Mouse (Mus musculus) thymus, postnatal 4 days (tissue): ENCODE data around the gene Hus1b.

Experiments used
- DNase-seq: peaks from one replicate; pipeline ENCODE4 v3.0.0; 2021

Gene Hus1b

DNA sequence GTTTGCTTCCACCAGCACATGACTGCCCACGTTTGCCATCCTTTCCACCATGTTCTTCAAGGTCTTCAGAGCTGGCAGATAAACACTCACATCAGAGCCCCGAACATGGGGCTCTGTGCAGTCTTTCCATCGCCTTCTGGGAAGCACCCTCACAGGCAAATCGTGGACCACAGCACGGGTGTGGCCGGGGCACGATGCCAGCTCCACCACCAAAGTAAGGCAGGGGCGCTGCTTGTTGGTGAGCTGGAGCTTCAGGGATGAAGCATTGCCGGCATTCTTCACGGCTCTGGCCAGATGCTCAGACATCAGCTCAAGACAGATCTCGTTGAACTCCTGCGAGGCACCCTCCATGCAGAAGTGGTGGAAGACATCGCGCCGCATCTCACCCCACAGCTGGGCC, 430 bp downstream of the Hus1b start:
- no peak for DNase-seq

DNA sequence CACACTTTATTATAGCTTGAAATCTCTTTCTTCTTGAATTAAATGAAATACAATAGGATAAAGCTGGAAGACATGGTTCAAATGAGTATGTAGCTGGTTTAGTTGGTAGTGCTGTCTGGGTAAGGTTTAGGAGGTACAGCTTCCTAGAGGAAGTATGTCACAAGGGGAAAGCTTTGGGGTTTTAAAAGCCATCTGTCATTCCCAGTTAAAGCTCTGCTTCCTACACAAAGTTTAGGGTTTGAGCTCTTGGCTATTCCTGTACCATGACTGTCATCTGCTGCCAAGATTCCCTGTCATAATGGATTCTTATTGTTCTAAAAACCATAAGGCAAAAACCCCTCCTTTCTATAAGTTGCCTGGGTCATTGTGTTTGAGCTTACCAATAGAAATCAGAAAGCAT, 1.8 kb downstream of the Hus1b start:
- no peak for DNase-seq

DNA sequence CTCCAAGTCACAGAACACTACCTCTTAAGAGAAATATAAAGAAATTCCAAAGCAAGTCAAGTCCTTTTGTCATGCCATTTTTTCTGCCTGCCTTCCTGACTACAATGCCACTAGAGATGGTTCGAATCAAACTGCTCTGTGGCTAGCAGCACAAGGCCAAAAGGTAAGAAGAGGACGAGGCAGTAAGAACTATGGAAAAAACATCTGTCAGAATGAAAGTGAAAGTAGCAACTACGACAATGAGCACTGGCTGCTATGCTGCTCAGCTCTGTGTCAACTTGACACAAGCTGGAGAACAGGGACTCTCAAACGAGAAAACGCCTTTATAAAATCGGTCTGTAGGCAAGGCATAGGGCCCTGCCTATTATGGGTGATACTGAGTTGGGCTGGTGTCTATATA, 14.6 kb downstream of the Hus1b start:
- no peak for DNase-seq

DNA sequence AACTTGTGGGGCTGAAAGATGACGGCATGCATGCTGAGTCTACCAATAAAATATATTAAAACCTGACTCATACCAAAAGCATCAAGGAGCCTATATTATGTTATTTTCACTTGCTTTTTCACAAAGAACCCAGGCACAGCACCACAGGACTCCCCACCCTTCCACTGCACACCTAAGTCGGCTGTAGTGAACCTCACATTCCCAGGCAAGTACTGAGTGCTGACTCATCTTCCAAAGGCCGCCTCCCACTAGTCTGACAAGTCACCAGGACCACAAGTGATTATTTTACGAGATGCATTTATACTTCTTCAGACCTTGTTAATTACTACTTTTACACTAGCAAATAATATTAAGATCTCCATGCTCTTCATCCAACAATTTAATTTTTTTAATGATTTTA, 15.9 kb downstream of the Hus1b start:
- DNase-seq, result no peak

DNA sequence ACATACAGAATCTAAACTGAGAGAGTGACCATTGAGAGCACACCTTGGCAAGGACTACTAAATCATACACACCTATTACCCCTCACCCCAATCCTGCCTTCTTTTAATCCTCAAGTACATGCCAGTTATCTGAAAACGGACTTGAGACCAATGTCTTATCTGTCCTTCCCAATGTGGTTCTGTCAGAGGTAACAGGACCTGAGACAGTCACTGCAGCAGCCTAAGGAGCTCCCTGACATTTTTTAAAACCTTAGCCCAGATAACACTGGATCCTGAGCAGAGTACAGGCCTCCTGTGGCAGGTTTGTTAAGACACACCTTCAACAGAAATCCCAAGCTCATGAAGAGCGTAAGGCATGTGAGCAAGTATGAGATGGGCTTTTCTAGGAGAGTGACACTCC, 18.4 kb downstream of the Hus1b start:
- DNase-seq, result no peak

DNA sequence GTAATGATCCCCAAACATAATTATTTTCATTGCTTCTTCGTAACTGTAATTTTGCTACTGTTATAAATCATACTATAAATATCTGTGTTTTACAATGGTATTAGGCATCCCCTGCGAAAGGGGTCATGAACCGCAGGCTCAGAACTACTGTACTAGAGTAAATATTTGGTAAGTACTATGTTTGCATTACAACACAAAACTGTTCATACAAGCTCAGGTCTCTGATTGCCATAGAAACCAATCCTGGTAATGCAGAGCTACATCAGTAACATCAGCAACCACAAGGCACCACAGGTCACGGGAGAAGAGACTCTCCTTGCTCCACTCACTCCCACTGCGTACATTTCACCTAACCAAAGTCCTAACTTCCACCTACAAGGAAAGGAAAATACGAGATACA, 23.3 kb downstream of the Hus1b start:
- DNase-seq, result no peak

DNA sequence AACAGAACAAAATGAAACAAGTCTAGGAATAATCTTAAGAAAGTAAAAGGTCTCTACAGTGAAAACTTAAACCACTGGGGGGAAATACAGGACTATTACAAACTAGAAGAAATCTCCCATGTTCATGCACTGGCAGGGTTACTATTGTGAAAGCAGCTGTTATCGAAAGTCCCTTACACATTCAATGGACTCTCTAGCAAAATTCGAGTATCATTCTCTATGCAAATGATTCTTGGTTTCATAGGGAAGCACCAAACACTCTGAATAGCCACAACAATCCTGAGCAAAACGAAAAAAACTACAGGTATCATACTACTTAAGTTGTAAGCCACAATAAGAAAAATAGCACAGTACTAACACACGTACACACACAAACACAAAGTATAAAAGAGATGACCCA, 25.6 kb downstream of the Hus1b start:
- no peak for DNase-seq

DNA sequence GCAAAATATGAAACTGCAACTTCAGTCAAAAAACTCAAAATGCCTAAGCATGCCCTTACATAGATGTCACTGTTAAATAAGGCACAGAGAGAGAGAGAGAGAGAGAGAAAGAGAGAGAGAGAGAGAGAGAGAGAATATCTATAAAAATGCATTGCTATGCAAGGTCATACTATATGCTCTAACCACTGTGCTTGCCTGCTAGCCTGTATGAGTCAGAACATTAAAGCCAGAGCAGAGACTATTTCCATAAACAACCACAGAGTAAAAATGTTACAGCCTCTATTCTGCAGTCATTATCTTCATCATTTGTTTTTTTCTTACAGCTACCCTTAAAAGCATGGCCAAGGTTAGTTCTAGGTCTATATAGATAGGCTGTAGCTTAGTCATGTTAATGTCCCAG, 33.8 kb downstream of the Hus1b start:
- DNase-seq, result no peak

DNA sequence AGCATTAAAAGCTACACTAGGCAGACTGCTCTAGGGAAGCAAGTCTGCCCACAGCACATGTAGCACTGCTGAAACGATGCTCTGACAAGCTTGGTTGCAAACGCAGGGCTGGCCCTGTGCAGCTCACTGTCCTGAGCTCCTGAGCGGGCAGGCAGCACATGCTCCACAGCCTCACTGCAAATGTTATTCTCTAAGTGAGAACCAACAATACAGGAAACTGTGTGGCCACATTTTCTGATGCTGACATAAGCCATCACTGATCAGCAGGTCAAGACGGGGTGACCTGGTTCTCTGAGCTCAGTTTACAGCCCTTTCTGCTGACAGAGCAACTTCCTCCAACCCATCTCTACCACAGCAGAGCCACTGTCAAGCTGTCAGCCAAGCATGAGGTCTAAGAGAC, 34.5 kb downstream of the Hus1b start:
- DNase-seq, result no peak

DNA sequence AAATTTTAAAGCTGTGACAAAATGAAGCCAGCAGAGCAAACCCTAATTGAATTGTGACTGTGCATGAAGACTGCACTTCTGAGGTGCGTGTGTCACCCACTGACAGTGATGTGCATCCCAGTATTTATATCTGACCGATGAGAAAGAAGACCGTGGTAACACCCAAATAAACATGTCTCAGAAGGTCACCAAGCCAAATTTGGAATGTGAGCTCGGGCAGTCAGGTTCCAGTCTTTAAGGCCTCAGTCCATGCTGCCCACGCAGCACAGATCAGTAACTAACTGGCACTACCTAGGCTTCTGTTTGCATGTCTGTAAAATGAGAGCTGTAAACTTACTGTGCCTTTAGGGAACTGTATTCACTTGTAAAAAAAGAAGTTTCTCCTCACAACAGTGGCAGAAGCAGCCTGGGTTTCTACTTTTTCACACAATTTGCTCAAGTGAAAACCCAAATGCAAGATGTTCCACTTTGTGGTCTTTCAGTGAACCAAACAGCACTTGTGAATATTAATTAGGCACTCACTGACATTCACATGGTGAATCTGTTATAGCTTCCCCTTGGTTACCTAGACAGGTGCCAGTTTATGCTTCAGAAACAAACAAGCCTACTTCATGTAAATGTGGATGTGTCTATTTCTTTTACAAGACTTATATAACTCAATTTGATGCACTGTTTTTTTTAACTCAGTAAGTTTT, 35.5 kb downstream of the Hus1b start:
- DNase-seq, result no peak

DNA sequence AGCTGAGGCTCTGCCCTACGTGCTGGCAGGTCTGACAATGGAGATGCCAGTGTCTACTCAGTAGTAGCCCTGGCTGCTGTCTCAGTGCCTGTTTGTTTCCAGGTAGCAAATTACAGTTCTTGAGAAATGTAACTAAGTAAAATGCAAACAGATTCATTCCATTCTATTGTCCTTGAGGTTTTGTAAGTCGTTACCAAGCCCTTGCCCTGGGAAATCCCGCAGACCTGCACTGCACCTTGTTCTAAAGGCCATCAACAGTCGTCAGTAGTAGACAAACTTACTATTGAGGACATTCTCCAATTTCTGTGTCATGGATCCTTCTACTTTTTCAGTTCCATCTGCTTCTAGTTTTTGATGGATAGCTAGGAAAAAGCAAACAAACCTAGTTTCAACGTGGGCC, 36.7 kb downstream of the Hus1b start:
- no peak for DNase-seq

DNA sequence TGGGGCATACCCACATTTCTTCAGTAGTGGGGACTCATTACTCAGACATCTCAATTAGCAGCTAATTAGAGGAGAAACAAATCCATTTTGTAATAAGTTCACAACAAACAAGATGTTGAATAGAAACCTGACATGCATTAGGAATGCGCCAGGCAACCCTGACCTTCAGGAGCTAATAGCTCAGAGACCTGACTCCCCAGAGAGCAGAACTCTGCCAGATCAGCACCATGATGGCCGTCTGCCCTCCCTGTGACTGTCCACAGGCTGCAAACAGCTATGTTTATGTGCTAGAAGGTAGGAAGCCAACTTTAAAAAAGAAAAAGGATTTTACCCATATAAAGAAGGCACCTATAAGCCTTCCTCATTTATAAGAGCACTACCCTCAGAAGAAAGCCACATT, 45.3 kb downstream of the Hus1b start:
- DNase-seq, result no peak

DNA sequence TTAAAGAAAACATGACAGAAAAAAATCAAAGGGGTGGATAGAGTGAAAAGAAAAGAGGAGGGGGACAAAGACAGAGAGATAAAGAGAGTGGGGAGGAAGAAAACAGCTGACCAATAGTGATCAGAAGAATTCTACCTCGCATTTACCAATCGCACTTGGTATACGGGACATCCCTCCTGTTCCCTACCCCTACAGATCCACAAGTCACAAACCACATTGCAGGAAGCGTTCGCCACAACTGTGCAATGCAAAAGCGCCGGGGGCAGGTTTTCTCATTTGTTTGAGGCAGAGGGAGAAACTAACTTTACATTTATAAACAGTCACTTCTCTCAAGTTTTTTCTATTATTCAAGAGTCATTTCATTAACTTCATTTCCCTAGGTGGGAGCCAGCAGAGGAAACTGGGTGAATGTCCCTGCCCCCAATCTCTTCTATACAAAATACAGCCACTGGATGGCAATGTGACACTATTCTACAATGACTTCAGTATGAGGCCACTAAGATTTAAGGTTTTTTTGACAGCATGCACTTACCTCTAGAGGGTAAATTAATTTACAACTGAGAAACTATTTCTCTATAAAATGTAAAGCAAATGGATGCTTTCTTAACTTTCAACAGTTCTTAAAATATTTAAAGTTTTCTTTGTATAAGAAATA, 46.0 kb downstream of the Hus1b start:
- no peak for DNase-seq
